Mouse (Mus musculus) ES-Bruce4 (cell line): ENCODE measurements at regions not wholly inside any gene's neighbourhood (a gene's known extent, or its start where the extent isn't known, plus 50 kb on each side); places are given as distances from the start of the nearest gene placed in this dataset.

ENCODE experiments used
- H3K27ac ChIP-seq: 2 replicates; pipeline ENCODE4 v1.5.1; 2012; ENCODE audit warnings: low read length, inconsistent platforms; ENCODE audit not compliant: insufficient read depth
- H3K27me3 ChIP-seq: 2 replicates; pipeline ENCODE4 v1.6.1; 2012; ENCODE audit warnings: mild to moderate bottlenecking, low read length, inconsistent platforms; ENCODE audit not compliant: control insufficient read depth, poor library complexity, insufficient read depth, severe bottlenecking
- H3K36me3 ChIP-seq: 2 replicates; pipeline ENCODE4 v1.6.1; 2012; ENCODE audit warnings: inconsistent platforms, mild to moderate bottlenecking, low read length, moderate library complexity; ENCODE audit not compliant: control insufficient read depth, poor library complexity, insufficient read depth, severe bottlenecking
- H3K4me1 ChIP-seq: one replicate; pipeline ENCODE4 v1.8.1; 2011; ENCODE audit warnings: low read length; ENCODE audit not compliant: control insufficient read depth, insufficient read depth
- H3K4me3 ChIP-seq: 2 replicates; pipeline ENCODE4 v1.5.1; 2011; ENCODE audit warnings: low read depth, mild to moderate bottlenecking, low read length
- H3K9ac ChIP-seq: 2 replicates; pipeline ENCODE4 v1.6.1; 2012; ENCODE audit warnings: low read depth, mild to moderate bottlenecking, inconsistent platforms; ENCODE audit not compliant: poor library complexity, severe bottlenecking
- H3K9me3 ChIP-seq: replicated peaks from 2 replicates; pipeline ENCODE4 v1.6.1; 2012; ENCODE audit warnings: mild to moderate bottlenecking, low read length, inconsistent platforms; ENCODE audit not compliant: control insufficient read depth, poor library complexity, insufficient read depth, severe bottlenecking
- CTCF ChIP-seq: IDR thresholded peaks from one replicate; pipeline ENCODE4 v1.8.1; 2011; ENCODE audit warnings: low read depth, low read length
- EP300 ChIP-seq: IDR thresholded peaks from 2 replicates; pipeline ENCODE4 v1.6.1; 2011; ENCODE audit warnings: low read depth, low read length; ENCODE audit not compliant: insufficient read depth
- POLR2A ChIP-seq: IDR thresholded peaks from one replicate; pipeline ENCODE4 v1.8.1; 2011; ENCODE audit warnings: low read length; ENCODE audit not compliant: insufficient read depth

DNA sequence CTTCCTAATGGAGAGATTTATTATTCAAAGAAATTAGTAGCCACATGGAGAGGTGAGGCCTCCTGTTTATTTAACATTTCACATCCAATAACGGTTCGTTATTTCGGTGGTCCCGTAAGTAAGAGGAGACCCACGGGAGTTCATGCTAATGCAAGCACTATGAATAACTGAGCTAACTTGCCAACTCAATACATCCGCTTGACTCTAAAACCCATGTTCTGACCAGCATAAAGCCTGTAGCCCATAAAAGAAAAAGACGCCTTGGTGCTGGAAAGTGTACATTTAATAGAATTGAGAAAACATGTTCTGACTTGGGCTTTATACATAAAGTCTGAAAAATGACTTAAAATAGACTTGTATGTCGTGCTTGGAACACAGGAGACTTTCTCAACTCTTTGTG, 198.1 kb upstream of the Dkk2 start:
- H3K27ac ChIP-seq = no peak overlapping the region
- H3K36me3 ChIP-seq = no peaks in the 10 kb centered on the region
- no peak overlapping the region for H3K9ac ChIP-seq
- TF ChIP-seq EP300 (no peak), CTCF (no peak), POLR2A (no peak)
- H3K9me3 ChIP-seq = no peaks in the 10 kb centered on the region
- H3K27me3 ChIP-seq = no peaks in the 10 kb centered on the region; the same call in 1 of the 2 replicates
- no peak overlapping the region for H3K4me3 ChIP-seq
- H3K4me1 ChIP-seq = no peaks in the 10 kb centered on the region

DNA sequence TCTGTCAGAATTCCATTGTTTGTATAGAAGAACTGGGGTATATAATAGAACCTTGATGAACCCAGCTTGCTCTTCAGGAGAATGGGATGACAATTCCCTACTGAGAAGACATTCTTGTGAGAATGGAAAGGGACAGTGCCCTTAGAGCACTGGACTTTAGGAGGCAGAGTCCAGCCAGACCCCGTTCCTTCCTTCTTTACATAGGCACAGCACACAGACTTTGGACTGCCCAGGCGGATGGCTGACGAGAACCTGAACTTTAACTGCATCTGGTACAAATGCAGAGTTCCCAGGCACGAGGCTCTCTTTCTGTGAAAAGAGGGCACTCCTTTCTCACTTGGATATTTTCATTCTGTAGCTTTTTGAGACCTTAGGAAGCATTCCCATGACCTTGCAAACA, 197.4 kb upstream of the Dkk2 start:
- Histone ChIP-seq H3K4me3 (no peak overlapping the region), H3K4me1 (no peaks in the 10 kb centered on the region), H3K9me3 (no peaks in the 10 kb centered on the region), H3K9ac (no peak overlapping the region), H3K27me3 (no peaks in the 10 kb centered on the region; the same call in 1 of the 2 replicates), H3K36me3 (no peaks in the 10 kb centered on the region), H3K27ac (no peak overlapping the region)
- TF ChIP-seq CTCF (no peak), EP300 (no peak), POLR2A (no peak)

DNA sequence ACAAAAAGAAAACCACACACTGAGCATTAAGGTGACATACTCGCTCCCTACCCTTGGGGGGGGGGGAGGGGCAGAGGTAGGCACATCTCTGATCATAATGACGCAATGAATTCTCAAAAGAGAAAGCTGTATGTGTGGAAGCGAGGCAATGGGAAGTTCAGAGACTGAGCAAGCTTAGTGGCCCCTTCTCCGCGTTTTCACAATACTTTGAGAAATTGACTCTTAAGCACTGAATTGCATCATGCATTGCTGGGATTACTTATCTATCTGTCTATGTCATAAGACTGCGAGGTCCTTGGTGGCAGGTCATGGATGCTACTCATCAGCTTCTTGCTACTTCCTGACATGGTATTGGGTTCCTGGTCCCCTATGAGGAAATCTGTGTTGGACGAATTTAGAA, 193.2 kb upstream of the Dkk2 start:
- no peak overlapping the region for H3K9ac ChIP-seq

DNA sequence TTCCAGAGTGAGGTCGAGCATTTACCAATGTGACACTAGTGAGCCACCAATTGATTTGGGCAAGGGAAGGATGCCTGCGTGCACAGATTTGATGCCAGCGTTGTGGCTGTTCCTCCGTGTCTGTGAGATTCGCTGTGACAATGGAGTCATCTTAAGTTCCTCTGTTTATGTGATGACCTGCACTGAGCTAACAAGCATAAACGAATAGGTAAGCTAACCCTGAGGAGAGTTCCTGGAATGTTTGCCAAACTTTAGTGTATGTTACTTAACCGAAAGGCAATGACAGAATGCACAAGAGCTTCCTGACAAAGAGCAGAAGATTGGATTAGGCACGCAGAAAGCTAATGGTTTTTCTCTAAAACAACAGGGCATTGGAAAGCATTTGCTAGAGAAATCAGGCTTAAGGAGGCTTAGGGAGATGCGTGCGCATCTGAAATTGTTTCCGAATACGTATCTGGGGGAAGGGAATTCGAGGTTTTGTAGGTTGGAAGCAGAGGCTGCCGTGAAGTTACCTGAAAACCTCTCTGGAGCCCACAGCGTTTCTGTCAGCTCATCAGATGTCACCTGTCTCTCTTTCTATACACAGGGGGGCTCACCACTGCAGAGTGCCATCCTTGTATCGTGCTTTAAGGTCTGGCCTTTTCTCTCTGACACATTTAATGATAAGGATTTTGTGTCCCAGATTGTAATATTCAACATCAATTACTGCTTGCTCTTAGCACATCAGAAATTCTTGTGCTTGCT, 191.9 kb upstream of the Dkk2 start:
- Histone ChIP-seq H3K27me3 (no peaks in the 10 kb centered on the region; the same call in 1 of the 2 replicates), H3K4me1 (no peaks in the 10 kb centered on the region), H3K36me3 (no peaks in the 10 kb centered on the region), H3K9me3 (no peaks in the 10 kb centered on the region), H3K4me3 (no peak overlapping the region), H3K27ac (no peak overlapping the region), H3K9ac (no peak overlapping the region)
- TF ChIP-seq CTCF (no peak), EP300 (no peak), POLR2A (no peak)

More for the DNA sequence above, 193.2 kb upstream of the Dkk2 start:
- no peak overlapping the region for H3K27ac ChIP-seq
- H3K27me3 ChIP-seq = no peaks in the 10 kb centered on the region; the same call in 1 of the 2 replicates
- no peaks in the 10 kb centered on the region for H3K9me3 ChIP-seq
- no peak overlapping the region for H3K4me3 ChIP-seq
- H3K36me3 ChIP-seq = no peaks in the 10 kb centered on the region
- TF ChIP-seq EP300 (no peak), POLR2A (no peak), CTCF (no peak)
- H3K4me1 ChIP-seq = no peaks in the 10 kb centered on the region

DNA sequence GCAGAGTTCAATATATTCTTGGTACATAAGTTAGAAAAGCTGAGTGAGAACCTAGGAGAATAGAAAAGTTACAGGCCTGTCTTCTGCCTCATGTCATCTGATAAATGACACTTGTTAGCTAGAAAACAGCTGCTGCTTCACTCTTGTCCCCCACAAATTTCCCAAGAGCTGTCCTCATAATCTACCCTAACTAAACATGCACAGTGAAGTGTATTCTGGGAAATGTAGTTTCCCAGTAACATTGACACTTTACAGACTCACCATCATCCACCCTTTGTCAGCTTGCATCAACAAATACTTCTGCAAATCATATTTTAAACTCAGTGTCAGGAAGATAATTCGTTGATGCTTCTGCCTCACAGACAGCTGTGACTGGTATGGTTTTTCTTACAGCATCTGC, 190.0 kb upstream of the Dkk2 start:
- no peak overlapping the region for H3K4me3 ChIP-seq
- no peaks in the 10 kb centered on the region for H3K9me3 ChIP-seq
- no peaks in the 10 kb centered on the region for H3K36me3 ChIP-seq
- no peaks in the 10 kb centered on the region; the same call in 1 of the 2 replicates for H3K27me3 ChIP-seq
- TF ChIP-seq CTCF (no peak), EP300 (no peak), POLR2A (no peak)
- H3K4me1 ChIP-seq = no peaks in the 10 kb centered on the region
- no peak overlapping the region for H3K9ac ChIP-seq
- no peak overlapping the region for H3K27ac ChIP-seq

DNA sequence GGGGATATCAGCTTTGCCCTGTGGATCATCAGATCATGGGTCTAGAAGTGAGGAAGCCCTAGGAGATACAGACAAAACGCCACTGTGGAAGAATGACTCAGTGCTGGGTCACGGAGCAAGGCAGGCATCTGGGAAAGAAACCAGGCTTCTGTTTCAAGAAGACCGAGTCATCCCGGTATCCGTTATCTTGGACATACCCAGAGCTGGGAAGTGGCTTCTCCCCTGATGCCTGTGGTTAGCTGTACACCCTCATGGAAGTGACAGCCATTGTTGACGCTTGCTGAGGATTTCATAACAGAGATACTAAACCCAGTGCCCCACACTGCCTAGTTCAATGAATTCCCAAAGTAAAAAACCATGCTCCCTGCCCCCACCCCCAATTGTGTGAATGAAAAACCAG, 171.6 kb upstream of the Dkk2 start:
- H3K27me3 ChIP-seq = no peaks in the 10 kb centered on the region; the same call in 1 of the 2 replicates
- H3K9me3 ChIP-seq = no peaks in the 10 kb centered on the region
- H3K4me1 ChIP-seq = no peaks in the 10 kb centered on the region
- no peaks in the 10 kb centered on the region for H3K36me3 ChIP-seq
- no peak overlapping the region for H3K4me3 ChIP-seq
- H3K9ac ChIP-seq = no peak overlapping the region
- H3K27ac ChIP-seq = no peak overlapping the region
- TF ChIP-seq EP300 = no peak
- TF ChIP-seq CTCF = no peak
- TF ChIP-seq POLR2A = no peak
